Mouse (Mus musculus) neural tube, embryonic 14.5 days (tissue): ENCODE data around the gene Sdf4. TPM values are rescaled to one million over a fixed set of nuclear protein-coding genes. Genes with fewer than 3 reads are reported as not detected.
A peak's percentile ranks its signal among the peaks of the same experiment; 100 is the strongest.

Experiments
- ATAC-seq: fragments of 200-750 bp; cut with Nextera tagmentation; 2 replicates; pipeline ENCODE4 v1.8.0; 2017; ENCODE audit warnings: low read depth, mild to moderate bottlenecking, moderate TSS enrichment, moderate library complexity
- H3K27ac ChIP-seq: fragments of 300-500 bp; sonication (generic); 2 replicates; pipeline ENCODE4 v1.5.1; 2014; ENCODE audit warnings: low read depth, mild to moderate bottlenecking, control low read depth, low read length, moderate library complexity, mixed read lengths
- H3K27me3 ChIP-seq: fragments of 300-500 bp; sonication (generic); 2 replicates; pipeline ENCODE4 v1.6.1; 2014; ENCODE audit warnings: low read length; ENCODE audit not compliant: control insufficient read depth, insufficient read depth
- H3K36me3 ChIP-seq: fragments of 300-500 bp; sonication (generic); 2 replicates; pipeline ENCODE4 v1.6.1; 2014; ENCODE audit warnings: low read length, mixed read lengths; ENCODE audit not compliant: control insufficient read depth, insufficient read depth
- H3K4me1 ChIP-seq: fragments of 300-500 bp; sonication (generic); 2 replicates; pipeline ENCODE4 v1.6.1; 2014; ENCODE audit warnings: low read length; ENCODE audit not compliant: control insufficient read depth, insufficient read depth
- H3K4me2 ChIP-seq: fragments of 300-500 bp; sonication (generic); 2 replicates; pipeline ENCODE4 v1.6.1; 2014; ENCODE audit warnings: mild to moderate bottlenecking, low read depth, low read length, control low read depth
- H3K4me3 ChIP-seq: fragments of 300-500 bp; sonication (generic); 2 replicates; pipeline ENCODE4 v1.5.1; 2014; ENCODE audit warnings: low read depth, low read length, control low read depth, mixed read lengths
- H3K9ac ChIP-seq: fragments of 300-500 bp; sonication (generic); replicated peaks from 2 replicates; pipeline ENCODE4 v1.6.1; 2014; ENCODE audit warnings: low read depth, mild to moderate bottlenecking, control low read depth, low read length, mixed read lengths
- H3K9me3 ChIP-seq: fragments of 300-500 bp; sonication (generic); 2 replicates; pipeline ENCODE4 v1.6.1; 2016; ENCODE audit warnings: low read length; ENCODE audit not compliant: control insufficient read depth
- WGBS: fragments of 180-500 bp; shearing (Covaris S2); extraction: QIAGEN DNeasy Blood & Tissue Kit; methylation state at CpG from one replicate; pipeline ENCODE4 v1.1.7; 2014; 5-methylcytosine and 5-hydroxymethylcytosine counted together
- polyA plus RNA-seq: library from polyadenylated mRNA; unstranded; fragments of >200 nt; fragmentation: Nextera tagmentation; extraction: Ambion mirVana; gene quantifications from 2 replicates; pipeline ENCODE4 v1.2.1, GENCODE M21; 2014

Gene Sdf4
- polyA plus RNA-seq, 1 experiment from 2014 or later, result 123 TPM

GRCm38 (mm10) chr4:156033476-156034119, 40.9 kb downstream of the Sdf4 start:
- Histone ChIP-seq H3K4me3 (no peak overlapping the region), H3K4me1 (peaks cover 16% of the 10 kb centered on the region), H3K27me3 (peaks cover 16% of the 10 kb centered on the region), H3K4me2 (no peak overlapping the region), H3K27ac (no peak overlapping the region), H3K9me3 (no peaks in the 10 kb centered on the region), H3K9ac (no peak overlapping the region), H3K36me3 (no peaks in the 10 kb centered on the region)
- WGBS, result 46% methylated on average over 6 of the region's 6 CpGs
- ATAC-seq, result no peak

- Histone ChIP-seq H3K9me3 (no peaks in the 10 kb centered on the region), H3K9ac (no peak overlapping the region), H3K4me1 (peaks cover 16% of the 10 kb centered on the region), H3K27ac (no peak overlapping the region), H3K36me3 (no peaks in the 10 kb centered on the region), H3K4me3 (no peak overlapping the region), H3K27me3 (peaks cover 16% of the 10 kb centered on the region), H3K4me2 (no peak overlapping the region)
- WGBS, result 49% methylated on average over 4 of the region's 4 CpGs
- ATAC-seq, result no peak
Observed at GRCm38 (mm10) chr4:156034301-156034700, 41.6 kb downstream of the Sdf4 start.

GRCm38 (mm10) chr4:156034901-156035300, 42.2 kb downstream of the Sdf4 start:
- no peak overlapping the region for H3K27ac ChIP-seq
- H3K9me3 ChIP-seq, result no peaks in the 10 kb centered on the region
- peak overlapping the region; percentile 17; the same call in 1 of the 2 replicates for H3K4me3 ChIP-seq
- H3K9ac ChIP-seq, result no peak overlapping the region
- no peak for ATAC-seq
- peak overlapping the region; percentile 40 for H3K4me2 ChIP-seq
- WGBS, result 3% methylated on average over 25 of the region's 25 CpGs
- peaks cover 16% of the 10 kb centered on the region for H3K27me3 ChIP-seq
- H3K36me3 ChIP-seq, result no peaks in the 10 kb centered on the region
- peaks cover 16% of the 10 kb centered on the region for H3K4me1 ChIP-seq

GRCm38 (mm10) chr4:156044754-156045153, 52.1 kb downstream of the Sdf4 start:
- Histone ChIP-seq H3K27me3 (no peaks in the 10 kb centered on the region), H3K4me2 (no peak overlapping the region), H3K36me3 (no peaks in the 10 kb centered on the region), H3K9me3 (no peaks in the 10 kb centered on the region), H3K4me3 (no peak overlapping the region), H3K9ac (no peak overlapping the region), H3K4me1 (no peaks in the 10 kb centered on the region), H3K27ac (no peak overlapping the region)
- WGBS, result 67% methylated on average over 5 of the region's 5 CpGs
- ATAC-seq, result no peak

- Histone ChIP-seq H3K9ac (no peak overlapping the region), H3K27ac (no peak overlapping the region), H3K4me1 (no peaks in the 10 kb centered on the region), H3K27me3 (no peaks in the 10 kb centered on the region), H3K4me2 (no peak overlapping the region), H3K36me3 (no peaks in the 10 kb centered on the region), H3K4me3 (no peak overlapping the region), H3K9me3 (no peaks in the 10 kb centered on the region)
- no peak for ATAC-seq
- WGBS, result 81% methylated on average over 3 of the region's 3 CpGs
Observed at GRCm38 (mm10) chr4:156049779-156050178, 57.1 kb downstream of the Sdf4 start.

- Histone ChIP-seq H3K4me2 (no peak overlapping the region), H3K4me3 (no peak overlapping the region), H3K27me3 (no peaks in the 10 kb centered on the region), H3K27ac (no peak overlapping the region), H3K9ac (no peak overlapping the region), H3K36me3 (no peaks in the 10 kb centered on the region), H3K9me3 (no peaks in the 10 kb centered on the region), H3K4me1 (no peaks in the 10 kb centered on the region)
- no peak for ATAC-seq
- WGBS, result 77% methylated on average over 6 of the region's 6 CpGs
Observed at GRCm38 (mm10) chr4:156050391-156050980, 57.8 kb downstream of the Sdf4 start.

- WGBS, result 87% methylated on average over 4 of the region's 4 CpGs
- H3K4me3 ChIP-seq, result no peak overlapping the region
- H3K27me3 ChIP-seq, result no peaks in the 10 kb centered on the region
- H3K9me3 ChIP-seq, result no peaks in the 10 kb centered on the region
- no peak overlapping the region for H3K9ac ChIP-seq
- no peak overlapping the region for H3K27ac ChIP-seq
- no peaks in the 10 kb centered on the region for H3K4me1 ChIP-seq
- ATAC-seq, result no peak
- H3K4me2 ChIP-seq, result no peak overlapping the region
- no peaks in the 10 kb centered on the region for H3K36me3 ChIP-seq
Observed at GRCm38 (mm10) chr4:156053113-156053512, 60.4 kb downstream of the Sdf4 start.

- 83% methylated on average over 4 of the region's 4 CpGs for WGBS
Observed at GRCm38 (mm10) chr4:156054130-156054529, 61.5 kb downstream of the Sdf4 start.

GRCm38 (mm10) chr4:156054606-156055005, 61.9 kb downstream of the Sdf4 start:
- WGBS, result 93% methylated on average over 6 of the region's 6 CpGs
- ATAC-seq, result no peak
- no peaks in the 10 kb centered on the region for H3K27me3 ChIP-seq
- H3K9ac ChIP-seq, result no peak overlapping the region
- H3K36me3 ChIP-seq, result no peaks in the 10 kb centered on the region
- no peaks in the 10 kb centered on the region for H3K4me1 ChIP-seq
- no peak overlapping the region for H3K4me3 ChIP-seq
- no peak overlapping the region for H3K4me2 ChIP-seq
- no peak overlapping the region for H3K27ac ChIP-seq
- H3K9me3 ChIP-seq, result no peaks in the 10 kb centered on the region

More at GRCm38 (mm10) chr4:156054130-156054529, 61.5 kb downstream of the Sdf4 start:
- H3K27ac ChIP-seq, result no peak overlapping the region
- no peak for ATAC-seq
- no peaks in the 10 kb centered on the region for H3K27me3 ChIP-seq
- no peaks in the 10 kb centered on the region for H3K4me1 ChIP-seq
- no peak overlapping the region for H3K4me2 ChIP-seq
- no peak overlapping the region for H3K4me3 ChIP-seq
- H3K9ac ChIP-seq, result no peak overlapping the region
- no peaks in the 10 kb centered on the region for H3K36me3 ChIP-seq
- H3K9me3 ChIP-seq, result no peaks in the 10 kb centered on the region
